Mouse (Mus musculus) cerebellum, adult 18-20 months (tissue): Measurements from ENCODE around the gene Tppp2.
A peak's percentile ranks its signal among the peaks of the same experiment; 100 is the strongest.
"Not testable (repeated sequence)": the region's sequence is repeated elsewhere in the genome, so short reads cannot be mapped to it uniquely, and the experiment has no call there.

ENCODE experiments used
- DNase-seq, 2 experiments: peaks; one replicate each; pipeline ENCODE4 v3.0.0; 2021

The Tppp2 gene

DNA sequence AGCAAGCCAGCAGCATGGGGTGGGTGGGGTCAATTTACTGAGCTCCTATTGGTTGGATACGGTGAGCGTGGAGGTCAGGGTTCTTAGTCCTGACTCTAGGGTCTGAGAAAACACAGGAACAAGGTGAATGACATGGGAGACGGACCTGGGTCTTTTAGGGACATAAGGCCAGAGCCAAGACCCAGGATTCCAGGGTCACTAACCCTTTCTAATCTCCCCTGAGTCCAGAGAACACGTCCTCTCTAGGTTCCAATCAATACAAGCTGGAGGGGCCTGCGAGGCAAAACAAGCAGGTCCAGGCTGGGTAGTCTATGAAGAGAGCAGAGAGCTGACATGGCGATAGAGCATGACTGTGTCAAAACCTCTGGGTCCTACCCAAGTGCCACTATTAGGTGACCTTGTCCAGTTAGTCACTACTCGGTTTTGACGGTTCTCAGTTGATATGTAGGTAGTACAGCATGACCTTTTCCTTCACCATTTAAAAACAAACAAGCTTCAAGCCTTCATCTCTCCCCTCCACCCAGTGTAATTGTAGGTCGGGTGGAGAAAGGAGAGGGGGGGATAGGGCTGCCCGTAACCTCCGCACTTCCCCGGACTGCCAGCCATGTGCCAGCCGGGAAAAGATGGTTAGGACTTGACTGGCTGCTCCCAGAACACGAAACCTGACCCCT lies 5.7 kb upstream of the Tppp2 start:
- no peak for DNase-seq

DNA sequence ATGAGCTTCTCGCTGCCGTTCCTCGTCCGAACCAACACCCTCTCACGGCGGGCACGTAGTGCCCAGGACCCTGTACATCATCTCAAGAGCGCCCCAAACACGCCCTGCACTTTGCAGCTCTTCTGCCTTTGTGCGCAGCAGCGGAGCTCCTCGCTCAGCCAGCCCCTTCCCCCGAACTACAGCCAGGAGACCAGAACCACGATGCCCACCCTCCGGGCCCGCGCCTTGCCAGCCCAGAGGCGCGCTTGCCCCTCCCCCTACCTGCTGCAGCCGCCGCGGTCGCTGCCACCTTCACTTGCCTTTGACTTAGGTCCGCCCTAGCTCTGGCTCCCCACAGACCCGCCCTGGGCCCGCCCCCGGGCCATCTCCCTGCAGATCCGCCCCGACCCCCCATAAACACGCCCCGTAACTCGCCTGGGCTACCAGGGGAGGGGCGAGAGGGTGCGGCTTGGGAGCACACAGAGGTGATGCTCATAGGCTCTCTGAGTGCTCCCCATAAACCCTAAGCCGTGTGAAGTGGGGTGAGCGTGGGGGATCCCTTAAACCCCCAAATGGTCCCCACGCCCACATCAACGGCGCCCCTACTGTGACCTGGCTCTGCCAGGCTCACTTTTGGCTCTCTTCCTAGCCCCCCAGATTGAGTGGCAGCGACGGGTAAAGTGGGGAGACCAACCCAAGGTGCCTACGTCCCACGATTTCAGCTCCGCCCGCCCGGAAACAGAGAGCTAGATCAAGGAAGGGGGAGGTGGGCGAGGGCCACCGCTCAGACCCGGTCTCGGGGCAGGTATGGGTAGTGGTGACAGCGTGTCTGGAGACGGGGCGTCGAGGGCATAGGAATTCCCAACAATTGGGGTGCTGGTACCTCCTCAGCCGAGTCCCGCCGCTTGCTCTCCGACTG lies 4.9 kb upstream of the Tppp2 start:
- DNase-seq: peak; percentile 69

DNA sequence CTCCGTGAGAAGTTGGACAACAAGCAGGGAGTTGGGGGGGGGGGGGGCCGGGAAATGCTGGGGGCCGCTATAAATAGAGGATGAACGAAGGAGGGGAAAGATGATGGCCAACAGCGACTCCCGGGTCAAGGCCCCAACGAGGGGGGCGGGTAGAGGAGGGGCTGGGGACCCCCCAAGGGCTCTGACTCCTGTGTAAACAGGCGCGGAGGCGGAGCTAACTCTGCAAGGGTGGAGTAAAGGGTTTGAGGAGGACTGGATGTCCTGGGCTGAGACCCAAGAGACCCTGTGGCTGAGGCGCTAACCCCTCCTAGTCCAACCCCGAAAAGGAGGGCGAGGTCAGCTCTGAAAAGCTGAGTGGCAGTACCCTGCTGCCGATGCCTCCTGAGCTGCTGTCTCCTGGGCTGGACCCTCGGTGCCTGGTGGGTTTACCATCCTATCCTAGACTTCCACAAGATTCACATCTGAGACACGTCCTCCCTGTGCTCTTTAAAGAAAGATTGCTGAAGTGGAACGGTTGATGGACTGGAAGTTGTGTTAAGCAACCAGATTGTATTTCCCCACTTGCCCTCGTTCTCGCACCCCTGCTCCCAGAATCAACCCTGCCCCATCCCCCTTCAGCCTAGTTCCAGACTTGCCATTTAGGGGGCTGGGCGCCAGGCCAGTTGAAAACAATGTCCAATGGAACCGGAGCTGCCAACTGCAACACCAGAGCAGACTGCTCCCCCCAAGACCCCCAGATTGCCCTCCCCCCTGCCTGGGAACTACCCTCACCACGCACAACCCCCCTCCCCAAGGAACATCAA lies 4.1 kb upstream of the Tppp2 start, which contains the start of gene Ndrg2:
Gene Ndrg2, minus strand, starts transcription at position 199 of the 803 bp plus-strand sequence.
- peak; percentile 60 for DNase-seq

DNA sequence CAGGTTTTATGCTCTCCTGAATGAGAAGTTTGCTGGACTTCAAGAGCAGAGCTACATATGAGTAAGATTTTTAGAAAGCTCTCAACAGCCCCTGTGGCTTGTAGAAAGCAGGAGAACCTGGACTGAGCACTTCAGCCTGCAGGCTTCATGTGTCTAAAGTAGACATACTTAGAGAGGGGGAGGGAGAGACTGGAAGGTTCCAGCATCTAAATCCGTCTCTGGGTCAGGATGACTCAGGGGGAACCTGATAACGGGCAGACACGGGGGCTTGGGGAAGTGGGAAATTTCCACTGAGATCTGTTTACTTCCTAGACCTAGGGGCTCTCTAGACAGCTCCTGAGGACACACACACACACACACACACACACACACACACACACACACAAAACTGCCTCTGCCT lies 3.2 kb upstream of the Tppp2 start:
- DNase-seq: no peak

DNA sequence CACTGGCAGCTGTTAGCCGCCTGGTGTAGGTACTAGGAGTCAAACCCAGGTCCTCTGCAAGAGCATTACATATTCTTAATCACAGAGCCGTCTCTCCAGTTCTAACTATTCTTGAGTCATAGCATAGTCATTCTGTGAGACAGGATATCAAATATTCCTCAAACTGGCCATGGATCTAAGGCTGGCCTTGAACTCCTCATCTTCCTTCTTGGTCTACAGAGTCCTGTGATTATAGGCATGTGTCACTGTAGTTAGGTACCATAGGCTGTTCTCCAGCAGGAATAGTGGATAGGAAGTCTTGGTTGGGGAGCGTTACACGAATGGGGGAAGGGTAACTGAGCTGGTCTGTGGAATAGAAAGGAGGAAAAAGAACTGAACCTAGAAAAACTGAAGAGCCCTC lies 1.7 kb upstream of the Tppp2 start:
- DNase-seq: no peak

DNA sequence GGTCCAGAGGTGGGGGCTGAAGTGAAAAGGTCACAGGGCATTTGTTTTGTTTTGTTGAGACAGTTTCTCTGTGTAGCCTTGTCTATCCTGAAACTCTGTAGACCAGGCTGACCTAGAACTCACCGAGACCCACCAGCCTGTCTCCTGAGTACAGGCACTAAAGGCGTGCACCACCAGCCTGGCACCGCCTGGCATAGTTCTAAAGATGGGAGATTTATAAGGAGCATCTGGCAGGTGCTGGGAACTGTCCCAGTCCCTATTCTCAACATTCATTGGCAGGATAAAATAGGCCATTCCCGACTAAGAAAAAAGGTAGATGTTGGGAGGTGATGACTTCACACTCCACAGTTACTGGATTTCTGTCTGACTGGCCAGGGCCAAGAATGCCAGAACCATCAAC lies 741 bp downstream of the Tppp2 start:
- no peak for DNase-seq

DNA sequence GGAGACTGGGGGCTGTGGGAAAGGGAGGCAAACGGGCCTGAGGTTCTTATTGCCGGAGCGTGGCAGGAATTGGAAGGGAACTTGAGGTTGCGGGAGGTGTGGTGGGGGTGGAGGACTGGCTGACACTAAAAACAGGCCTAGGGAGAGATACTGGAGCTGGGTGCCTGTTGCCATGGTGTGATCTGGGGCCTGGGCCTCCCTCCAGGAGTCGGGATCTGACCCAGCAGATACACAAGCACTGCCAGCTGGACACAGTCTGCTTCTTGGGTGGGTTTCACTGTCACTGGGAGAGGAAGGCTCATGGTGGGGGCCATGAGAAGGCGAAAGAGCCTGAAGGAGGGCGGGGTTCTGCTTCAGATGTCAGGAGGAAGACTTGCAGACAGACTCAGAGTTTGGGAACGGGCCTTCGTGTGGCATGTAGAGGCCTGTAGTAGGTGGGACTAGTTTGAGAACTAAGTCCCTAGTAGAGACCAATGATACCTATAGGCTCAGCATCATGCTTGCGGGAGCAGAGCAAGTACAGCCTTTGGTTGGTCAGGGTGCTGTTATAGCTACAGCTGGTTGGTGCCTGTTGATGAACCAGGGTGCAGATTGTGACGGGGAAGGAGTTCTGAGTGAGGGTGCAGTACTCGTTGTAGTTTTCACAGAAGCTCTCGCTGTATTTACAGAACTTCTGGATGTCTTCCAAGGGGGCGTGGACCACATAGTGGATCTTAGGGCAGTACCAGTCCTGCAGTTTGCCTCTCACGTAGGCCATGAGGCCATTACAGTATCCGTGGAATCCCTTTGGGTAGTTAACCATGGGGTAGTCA lies 3.7 kb downstream of the Tppp2 start:
- peak in 1 of 2 experiments; percentile 35 for DNase-seq

DNA sequence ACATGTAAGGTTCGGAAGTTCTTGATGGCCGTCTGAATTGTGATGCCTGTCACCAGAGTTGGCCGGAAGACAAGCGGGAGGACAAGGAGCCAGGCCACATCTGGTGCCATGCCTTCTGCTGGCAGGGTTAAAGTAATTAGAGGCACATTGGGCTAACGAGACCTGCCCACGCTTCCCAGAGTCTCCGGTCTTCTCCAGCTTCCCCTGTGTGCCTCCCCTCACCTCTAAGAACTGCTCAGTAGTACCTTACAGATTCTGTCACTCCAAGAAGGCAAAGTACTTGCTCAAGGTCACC lies 4.3 kb downstream of the Tppp2 start, which contains the start of gene Rnase13:
Gene Rnase13, minus strand, starts transcription at position 203 of the 295 bp plus-strand sequence.
- no peak for DNase-seq

DNA sequence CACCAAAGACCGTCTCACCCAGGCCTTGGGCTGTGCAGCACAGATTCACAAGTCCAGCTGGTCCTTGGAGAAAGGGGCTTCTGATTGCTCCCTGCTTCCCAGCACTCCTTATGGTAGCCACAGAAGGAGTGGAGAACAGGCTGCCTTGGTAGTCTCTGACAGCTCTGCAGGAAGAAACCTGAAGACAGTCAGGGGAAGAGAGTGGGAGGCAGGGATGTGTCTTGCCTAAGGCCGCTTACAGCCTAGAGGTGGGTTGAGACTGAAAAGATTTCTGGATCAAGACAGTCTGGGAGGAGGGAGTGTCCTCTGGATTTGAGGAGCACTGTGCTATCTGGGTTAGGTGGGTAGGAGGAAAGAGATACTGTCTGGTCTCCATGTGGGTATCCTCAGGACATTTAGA lies 4.7 kb downstream of the Tppp2 start:
- DNase-seq: no peak

DNA sequence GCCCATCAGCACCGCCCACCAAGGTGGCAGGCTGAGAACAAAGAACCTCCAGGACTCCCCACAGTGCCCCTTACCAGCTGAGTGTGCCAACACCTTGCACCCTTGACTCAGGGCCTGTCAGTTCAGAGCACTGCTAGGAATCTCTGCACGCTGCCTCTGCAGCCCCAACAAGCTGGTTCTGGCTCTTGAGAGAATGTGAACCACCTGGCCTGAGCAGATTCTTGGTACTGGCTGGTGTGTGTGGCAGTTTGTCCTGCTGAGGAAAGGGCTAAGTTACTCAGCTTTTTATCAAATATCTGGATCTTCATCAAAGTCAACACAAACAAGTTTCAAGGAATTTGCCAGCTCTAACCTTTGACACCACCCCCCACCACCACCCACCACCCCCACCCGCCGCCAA lies 5.3 kb downstream of the Tppp2 start:
- no peak for DNase-seq

DNA sequence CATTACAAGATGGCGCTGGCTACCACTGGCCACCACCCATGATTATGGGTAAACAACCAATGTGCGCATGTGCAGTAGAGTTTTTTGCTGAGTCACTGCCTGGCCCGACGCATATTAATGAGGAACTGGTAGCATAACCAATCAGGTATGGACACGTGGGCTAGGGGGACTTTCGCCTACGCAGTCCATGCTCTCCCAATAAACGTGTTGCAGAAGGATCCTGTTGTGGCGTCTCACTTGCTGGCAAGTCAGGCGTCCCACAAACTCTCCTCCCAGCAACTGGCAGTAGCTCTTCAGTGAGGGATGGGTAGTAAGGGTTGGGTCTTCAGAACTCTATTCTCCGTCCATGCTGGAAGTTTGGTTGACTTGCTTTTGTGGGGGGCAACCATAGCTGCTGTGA lies 8.7 kb downstream of the Tppp2 start:
- DNase-seq: not testable (repeated sequence)

DNA sequence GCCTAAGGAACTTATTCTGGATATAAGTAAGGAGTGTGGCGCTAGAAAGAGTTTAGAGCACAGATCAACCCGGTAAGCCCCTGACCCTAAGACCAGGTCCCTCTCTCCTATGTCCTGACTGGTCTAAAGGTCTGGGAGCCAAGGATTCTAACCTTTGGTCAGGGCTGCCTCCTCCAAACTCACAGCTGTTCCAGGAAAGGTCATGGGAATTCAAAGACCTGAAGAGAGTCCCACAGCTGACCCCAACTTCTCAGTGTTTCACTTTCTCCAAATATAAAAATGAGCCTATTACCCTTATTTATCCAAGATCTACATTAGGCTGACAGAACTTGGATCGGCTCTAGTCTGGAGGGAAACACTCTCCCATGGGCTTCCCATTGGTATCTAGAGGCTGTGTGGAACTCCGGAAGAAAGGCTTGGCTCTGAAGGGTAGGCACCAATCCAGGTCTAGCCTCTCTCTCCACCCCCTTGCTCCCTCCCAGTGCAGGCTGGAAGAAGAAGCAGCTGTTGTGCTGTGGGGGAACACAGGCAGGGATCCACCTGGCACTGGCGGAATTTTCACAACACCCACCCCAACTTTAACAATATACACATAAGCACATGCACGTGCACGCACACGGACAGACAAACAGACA lies 11.2 kb downstream of the Tppp2 start:
- no peak for DNase-seq

DNA sequence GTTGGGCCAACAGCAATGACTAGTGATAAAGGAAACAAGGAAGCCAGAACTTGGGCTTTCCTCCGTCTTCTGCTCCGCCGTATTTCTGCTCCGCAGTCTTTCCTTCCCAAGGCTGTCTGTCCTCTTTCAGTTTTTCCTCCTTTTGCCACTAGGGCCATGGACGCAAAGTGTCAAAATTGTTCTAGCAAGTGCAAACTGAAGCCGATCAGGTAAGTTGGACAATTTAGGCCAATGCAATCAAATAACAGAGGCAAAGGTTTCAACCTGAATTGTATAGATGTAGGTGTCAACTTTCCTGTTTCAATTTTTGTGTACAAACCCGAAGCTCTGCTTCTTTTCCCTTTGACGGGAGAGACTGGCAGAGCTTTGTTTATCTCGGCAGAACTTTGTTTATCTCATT lies 11.7 kb downstream of the Tppp2 start:
- no peak for DNase-seq

DNA sequence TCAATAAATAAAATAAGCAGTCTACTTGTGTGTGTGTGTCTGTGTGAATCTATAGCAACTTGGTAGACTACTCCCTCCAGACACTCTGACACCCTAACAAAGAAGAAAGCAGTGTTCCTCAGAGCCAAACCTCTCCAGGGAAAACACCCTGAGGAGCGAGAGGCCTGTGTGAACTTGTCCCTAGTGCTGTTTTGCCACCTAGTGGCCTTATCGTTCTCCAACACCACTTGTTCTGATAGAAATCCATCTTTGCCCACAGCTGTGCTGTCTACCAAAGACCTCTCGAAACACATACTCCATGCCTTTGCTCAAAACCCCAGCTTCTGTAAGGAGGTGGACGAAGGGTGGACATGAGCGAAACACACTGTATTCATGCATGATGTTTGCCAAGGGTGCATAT lies 12.6 kb downstream of the Tppp2 start:
- DNase-seq: peak; percentile 50 to 63

DNA sequence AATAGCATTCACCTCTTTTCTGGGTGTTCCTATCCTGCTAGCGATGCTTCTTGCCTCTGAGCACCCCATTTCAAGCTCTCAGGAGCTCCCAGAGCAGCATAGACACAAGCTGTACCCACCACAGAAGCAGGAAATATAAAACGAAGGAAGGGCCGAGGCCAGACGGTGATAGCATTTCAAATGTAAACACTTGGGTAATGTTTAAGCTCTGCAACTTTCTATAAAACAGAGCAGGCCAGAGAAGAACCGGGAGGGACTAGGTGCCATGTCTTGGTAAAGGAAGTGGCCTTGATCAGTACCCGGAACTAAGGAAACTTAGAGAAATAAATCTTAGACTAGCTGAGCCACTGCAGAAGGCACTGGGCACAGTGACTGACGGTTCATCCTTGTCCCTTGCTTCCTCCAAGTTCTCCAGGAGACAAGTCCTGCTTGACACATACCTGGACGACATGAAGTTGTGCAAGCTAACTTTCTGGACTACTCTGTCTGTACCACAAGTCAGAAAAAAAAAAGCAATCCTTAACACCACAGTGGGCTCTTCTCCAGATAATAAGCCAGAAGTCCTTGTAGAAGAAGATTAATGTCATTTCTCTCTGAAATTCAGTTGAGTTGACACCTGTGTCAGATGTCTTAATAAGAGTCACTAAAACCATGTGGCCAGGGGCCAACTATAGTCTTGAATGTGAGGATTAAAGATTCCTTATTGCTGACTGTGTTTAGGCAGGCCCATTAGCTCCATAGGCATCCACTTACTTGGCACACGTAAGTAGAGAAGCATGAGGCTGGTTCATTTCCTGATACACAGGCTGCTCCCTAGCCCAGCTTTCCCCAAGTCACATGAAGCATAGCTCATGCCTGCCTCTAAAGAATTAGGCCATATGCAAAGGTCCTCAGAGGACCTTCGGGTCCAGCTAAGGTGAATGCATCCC lies 14.1 kb downstream of the Tppp2 start:
- DNase-seq: no peak

DNA sequence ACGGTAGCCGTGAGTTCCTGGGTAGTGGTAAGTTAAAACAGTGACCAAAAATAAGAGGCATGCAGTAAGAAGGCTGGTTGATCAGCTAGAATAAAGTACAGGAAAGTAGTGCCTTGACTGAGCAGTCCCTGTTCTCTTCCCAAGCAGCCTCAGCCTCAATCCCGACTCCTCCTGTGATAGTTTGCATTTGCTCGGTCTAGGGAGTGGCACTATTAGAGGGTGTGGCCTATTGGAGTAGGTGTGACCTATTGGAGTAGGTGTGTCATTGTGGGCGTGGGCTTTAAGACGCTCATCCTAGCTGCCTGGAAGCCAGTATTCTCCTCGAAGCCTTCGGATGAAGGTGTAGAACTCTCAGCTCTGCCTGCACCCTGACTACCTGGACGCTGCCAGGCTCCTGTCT lies 20.8 kb downstream of the Tppp2 start:
- DNase-seq: no peak

DNA sequence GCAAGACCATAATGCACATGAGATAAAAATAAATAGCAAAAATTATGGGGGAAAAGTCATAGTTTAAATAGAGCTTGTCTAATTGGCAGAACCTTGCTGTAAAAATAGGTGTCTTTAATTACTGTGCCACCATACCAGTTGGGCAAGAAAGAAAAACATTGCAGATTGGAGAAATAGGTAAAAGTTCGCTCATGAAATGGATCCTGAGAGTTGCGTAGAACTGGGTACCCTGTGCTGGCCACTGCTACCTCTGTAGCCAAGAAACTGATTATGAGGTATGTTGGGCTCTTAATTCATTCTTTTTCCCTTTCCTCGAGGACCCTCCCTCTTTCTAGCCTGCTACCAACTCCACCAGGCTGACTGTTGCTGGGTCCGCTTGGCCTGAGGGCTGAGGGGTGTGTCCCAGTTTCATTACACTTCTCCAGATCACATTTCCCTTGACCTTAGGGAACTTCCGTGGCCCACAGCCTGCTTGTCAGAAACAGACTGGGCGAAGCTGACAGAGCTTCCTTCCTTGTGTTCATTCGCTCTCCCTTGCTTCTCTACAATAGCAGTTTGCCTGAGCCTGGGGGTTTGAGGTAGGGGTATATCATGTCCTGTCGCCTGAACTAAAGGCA lies 22.8 kb downstream of the Tppp2 start:
- DNase-seq: no peak

DNA sequence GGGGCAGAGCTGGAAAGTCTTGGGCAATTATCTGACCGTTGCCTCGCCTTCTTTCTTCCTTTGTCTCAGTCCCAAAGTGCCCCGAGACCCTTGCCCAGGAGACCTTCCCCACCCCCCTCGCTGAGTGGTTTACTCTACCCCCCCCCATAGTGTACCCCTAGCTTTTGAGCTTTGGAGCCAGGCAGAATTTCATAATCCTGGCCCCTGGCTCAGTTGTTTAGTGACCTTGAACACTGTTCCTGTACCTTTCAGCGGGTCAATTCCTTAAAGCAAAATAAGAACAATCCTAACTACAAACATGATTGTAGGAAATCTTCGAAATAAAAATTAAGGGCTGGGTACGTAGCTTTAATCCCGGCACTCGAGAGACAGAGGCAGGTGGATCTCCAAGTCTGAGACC lies 23.4 kb downstream of the Tppp2 start:
- no peak for DNase-seq

DNA sequence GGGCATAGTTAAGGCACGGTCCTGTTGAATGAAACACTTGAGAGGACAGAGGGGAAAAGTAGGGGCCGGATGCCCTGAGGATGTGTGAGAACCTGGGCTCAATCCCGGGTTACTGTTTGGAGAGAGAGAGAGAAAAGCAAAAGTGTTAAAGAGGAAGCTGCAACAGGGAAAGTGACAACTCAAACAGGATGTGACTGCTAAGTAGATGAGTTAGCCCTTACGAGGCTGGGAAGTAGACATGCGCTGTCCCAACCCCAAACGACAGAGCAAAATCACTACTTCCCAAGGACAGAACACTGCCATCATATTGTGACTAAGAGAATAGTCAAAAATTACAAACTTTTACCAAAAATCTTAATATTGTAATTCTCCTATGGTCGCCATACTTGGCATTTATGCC lies 24.0 kb downstream of the Tppp2 start:
- no peak for DNase-seq

DNA sequence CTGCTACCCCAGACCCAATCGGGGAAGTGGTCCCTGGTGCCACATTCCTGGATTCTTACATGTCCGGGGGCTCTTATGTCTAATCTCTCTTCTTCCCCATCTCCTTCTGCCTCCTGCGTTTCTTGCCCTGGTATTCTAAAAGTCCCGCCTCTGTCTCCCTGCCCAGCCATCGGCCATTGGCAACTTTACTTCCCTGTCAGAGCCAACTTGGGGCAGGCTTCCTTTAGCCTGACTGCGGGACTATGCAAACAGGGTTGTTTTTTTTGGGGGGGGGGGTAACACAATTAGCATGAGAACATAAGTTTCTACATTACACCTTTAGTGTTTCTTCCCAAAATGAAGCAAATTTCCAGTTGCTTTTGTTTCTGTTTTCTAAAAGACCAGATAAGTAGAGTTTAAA lies 25.1 kb downstream of the Tppp2 start:
- DNase-seq: no peak

DNA sequence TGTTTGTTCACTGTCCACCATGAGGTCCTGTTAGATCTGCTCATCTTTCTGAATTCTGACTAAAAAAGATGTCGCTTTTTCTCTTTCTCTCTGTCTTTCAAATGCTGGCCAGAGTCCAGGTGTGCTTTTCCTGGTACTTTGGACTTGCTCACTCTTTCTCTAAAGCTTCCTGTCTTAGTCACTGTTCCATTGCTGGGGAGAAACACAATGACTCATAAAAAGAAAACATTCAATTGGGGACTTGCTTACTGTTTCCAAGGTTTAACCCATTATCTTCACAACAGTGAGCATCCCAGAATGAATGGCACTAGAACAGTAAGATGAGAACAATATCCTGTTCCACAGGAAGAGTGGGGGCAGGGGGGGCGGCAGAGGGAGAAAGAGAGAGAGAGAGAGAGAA lies 42.1 kb downstream of the Tppp2 start:
- DNase-seq: no peak
